28 mouse cellular contexts compared by ENCODE assay signal in the genomic region with DNA sequence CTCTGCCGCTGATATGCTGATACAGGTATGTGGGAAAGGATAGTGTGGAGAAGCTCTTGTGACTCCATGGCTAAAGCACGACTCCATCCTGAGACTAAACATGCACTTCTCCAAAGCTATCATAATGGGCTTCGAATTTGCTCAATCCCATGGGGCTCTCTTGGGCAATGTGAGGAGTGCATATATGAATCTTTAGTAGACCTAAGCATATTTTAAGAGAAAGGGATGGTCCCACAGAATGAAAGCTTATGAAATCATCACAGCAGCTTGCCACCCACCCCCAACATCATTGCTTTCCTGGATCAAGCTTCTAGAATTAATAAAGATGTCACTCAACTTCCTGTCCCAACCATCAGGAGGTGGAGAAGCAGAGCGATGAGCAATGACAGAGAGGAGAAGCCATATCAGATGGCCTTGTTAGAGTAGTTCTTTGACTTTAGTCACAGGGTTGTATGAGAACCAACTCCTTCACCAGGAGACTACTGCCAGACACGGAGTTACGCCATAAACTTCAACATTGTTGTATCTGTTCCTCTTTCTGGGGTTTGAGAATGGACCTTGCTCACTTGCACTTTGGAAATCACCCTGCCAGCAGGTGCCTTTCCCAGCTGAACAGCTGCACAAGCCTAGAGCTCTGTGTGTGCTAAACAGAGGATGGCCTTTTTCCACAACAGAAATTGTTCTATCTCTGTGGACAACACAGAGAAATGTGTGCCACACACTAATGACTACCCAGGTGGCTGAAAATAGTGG. TPM values are rescaled to one million over a fixed set of nuclear protein-coding genes. Genes with fewer than 3 reads are reported as not detected.
DNase-seq lines count a peak whose midpoint lies in the region; ATAC-seq and TF ChIP-seq lines count a peak whose summit lies in the region.
"Had no signal": no experiment of that assay in that cellular context is flagged by ENCODE, and none has a peak within 500 bp of the region (broad histone marks: within the 10 kb centered on the region; RNA-seq: fewer than 3 reads in every experiment).

No protein-coding gene starts in this region.

- H3K27ac ChIP-seq in liver, embryonic 16.5 days (ENCODE audit: low read length), result no peak overlapping the region
- no peak overlapping the region for H3K27ac ChIP-seq in liver, embryonic 12.5 days
- H3K27ac ChIP-seq in CH12.LX (ENCODE audit: insufficient read depth, low read depth), result peak overlapping the region; percentile 71
- no peak overlapping the region for H3K27ac ChIP-seq in hindbrain, embryonic 10.5 days
- H3K27ac ChIP-seq: embryonic facial prominence, embryonic 12.5 days; embryonic facial prominence, embryonic 15.5 days; gastrocnemius, adult 2 months; heart, embryonic 15.5 days; hindbrain, embryonic 14.5 days; hindbrain, postnatal 0 days had no signal

- no peaks in the 10 kb centered on the region for H3K36me3 ChIP-seq in liver, embryonic 16.5 days (ENCODE audit: control insufficient read depth, insufficient read depth)
- no peaks in the 10 kb centered on the region for H3K36me3 ChIP-seq in liver, embryonic 12.5 days
- H3K36me3 ChIP-seq in CH12.LX (replicated peaks in 1 of 2; ENCODE audit: control insufficient read depth in 1 of 2, insufficient read depth in 1 of 2, low read length in 1 of 2), result no peaks in the 10 kb centered on the region
- no peaks in the 10 kb centered on the region for H3K36me3 ChIP-seq in hindbrain, embryonic 10.5 days
- H3K36me3 ChIP-seq: embryonic facial prominence, embryonic 12.5 days; embryonic facial prominence, embryonic 15.5 days; G1E; heart, embryonic 12.5 days; heart, embryonic 15.5 days had no signal

- no peaks in the 10 kb centered on the region for H3K79me2 ChIP-seq in CH12.LX (replicated peaks; ENCODE audit: control insufficient read depth, extremely low read depth, insufficient read depth, poor library complexity, severe bottlenecking)

- peak; percentile 83 for TF ChIP-seq EP300 in CH12.LX (IDR thresholded peaks at IDR 0.05; ENCODE audit: low read length)

- ATAC-seq in liver, embryonic 16.5 days (ENCODE audit: low read depth), result peak; percentile 48; the same call in 1 of the 2 replicates
- no peak for ATAC-seq in liver, embryonic 12.5 days
- peak; percentile 91 for ATAC-seq in megakaryocyte, adult 5-6 weeks (ENCODE audit: poor library complexity, severe bottlenecking)
- ATAC-seq: forebrain, embryonic 14.5 days; forebrain, postnatal 0 days; hindbrain, postnatal 0 days; Patski had no signal

- in situ Hi-C loops in CH12.LX (cut with MboI; ENCODE audit: low pct_ligation_motif_present, low pct_unique_long_range_greater_than_20kb, low sequenced_read_pairs), result no loop called here

- TF ChIP-seq CTCF in CH12.LX (conservative IDR thresholded peaks at IDR 0.05 in 1 of 2, IDR thresholded peaks at IDR 0.05 in 1 of 2; ENCODE audit: low read depth in 2 of 2, low read length in 2 of 2), result no peak

- TF ChIP-seq RAD21 in CH12.LX (IDR thresholded peaks at IDR 0.05; ENCODE audit: low read depth, low read length), result no peak; the same call in 1 of the 2 replicates

- H3K9me3 ChIP-seq in liver, embryonic 16.5 days (replicated peaks; ENCODE audit: control insufficient read depth, low read length), result no peaks in the 10 kb centered on the region
- H3K9me3 ChIP-seq in liver, embryonic 12.5 days (replicated peaks), result no peaks in the 10 kb centered on the region
- H3K9me3 ChIP-seq in CH12.LX (replicated peaks; ENCODE audit: low read length), result no peaks in the 10 kb centered on the region
- H3K9me3 ChIP-seq in hindbrain, embryonic 10.5 days, result no peaks in the 10 kb centered on the region
- H3K9me3 ChIP-seq: embryonic facial prominence, embryonic 12.5 days; embryonic facial prominence, embryonic 15.5 days; G1E; heart, embryonic 12.5 days; heart, embryonic 15.5 days had no signal

- H3K4me3 ChIP-seq in liver, embryonic 16.5 days (ENCODE audit: low read depth, low read length), result no peak overlapping the region
- H3K4me3 ChIP-seq in liver, embryonic 12.5 days, result no peak overlapping the region
- no peak overlapping the region for H3K4me3 ChIP-seq in CH12.LX (replicated peaks in 1 of 3; ENCODE audit: low read depth in 2 of 3, low read length in 2 of 3, poor library complexity in 1 of 3)
- no peak overlapping the region for H3K4me3 ChIP-seq in hindbrain, embryonic 10.5 days
- H3K4me3 ChIP-seq: embryonic facial prominence, embryonic 12.5 days; embryonic facial prominence, embryonic 15.5 days; gastrocnemius, adult 2 months; heart, embryonic 12.5 days; heart, embryonic 15.5 days had no signal

- DNase-seq in 416B (ENCODE audit: low read depth) (peak; percentile 1), CH12.LX (ENCODE audit: extremely low read depth) (peak; percentile 64)
- no peak for DNase-seq in layer of hippocampus, adult 11-12 months (ENCODE audit: low spot score)
- DNase-seq in kidney, adult 9 months, result no peak
- no peak for DNase-seq in hindbrain, embryonic 10.5 days (ENCODE audit: low spot score)
- DNase-seq: adrenal gland, postnatal 10 days; adrenal gland, postnatal 36 days; cerebellum, adult 18-20 months; cerebellum, adult 9-10 months; cerebellum, postnatal 14 days; forebrain, postnatal 0 days; gastrocnemius, adult 2 months; gastrocnemius, postnatal 14 days; heart, adult 18-20 months; heart, postnatal 10 days; heart, postnatal 36 days had no signal

- no peaks in the 10 kb centered on the region for H3K27me3 ChIP-seq in liver, embryonic 16.5 days (ENCODE audit: control insufficient read depth, insufficient read depth, low read depth, low read length)
- peaks cover 8% of the 10 kb centered on the region; the same call in 1 of the 2 replicates for H3K27me3 ChIP-seq in liver, embryonic 12.5 days (replicated peaks)
- H3K27me3 ChIP-seq in CH12.LX (replicated peaks), result no peaks in the 10 kb centered on the region
- peaks cover 44% of the 10 kb centered on the region for H3K27me3 ChIP-seq in hindbrain, embryonic 10.5 days (ENCODE audit: insufficient read depth, poor library complexity, severe bottlenecking)
- H3K27me3 ChIP-seq: heart, embryonic 12.5 days; heart, embryonic 15.5 days; Patski had no signal

- no peak for TF ChIP-seq POLR2A in CH12.LX (IDR thresholded peaks at IDR 0.05; ENCODE audit: low read depth, low read length)

- dilution Hi-C loops in CH12.LX (cut with MboI; ENCODE audit: extremely low pct_ligation_motif_present, extremely low pct_unique_long_range_greater_than_20kb, low sequenced_read_pairs), result no loop called here

- WGBS in liver, embryonic 16.5 days (ENCODE audit: insufficient replicate concordance), result 56% methylated on average over 6 of the region's 6 CpGs
- 64% methylated on average over 6 of the region's 6 CpGs for WGBS in liver, embryonic 12.5 days (ENCODE audit: insufficient replicate concordance)
- WGBS in hindbrain, embryonic 10.5 days, result 84% methylated on average over 6 of the region's 6 CpGs

- H3K9ac ChIP-seq in liver, embryonic 16.5 days (ENCODE audit: low read depth, low read length), result no peak overlapping the region
- H3K9ac ChIP-seq in liver, embryonic 12.5 days, result no peak overlapping the region
- no peak overlapping the region for H3K9ac ChIP-seq in CH12.LX (ENCODE audit: insufficient read depth, low read depth)
- H3K9ac ChIP-seq: embryonic facial prominence, embryonic 12.5 days; embryonic facial prominence, embryonic 15.5 days; forebrain, postnatal 0 days; heart, embryonic 12.5 days; heart, embryonic 15.5 days; hindbrain, embryonic 14.5 days had no signal

- H3K4me2 ChIP-seq in liver, embryonic 16.5 days (ENCODE audit: low read depth, low read length), result no peak overlapping the region
- no peak overlapping the region for H3K4me2 ChIP-seq in liver, embryonic 12.5 days
- H3K4me2 ChIP-seq in CH12.LX (ENCODE audit: insufficient read depth, low read depth, poor library complexity, severe bottlenecking), result peak overlapping the region; percentile 50; the same call in 1 of the 2 replicates
- H3K4me2 ChIP-seq: embryonic facial prominence, embryonic 12.5 days; embryonic facial prominence, embryonic 15.5 days; heart, embryonic 12.5 days; heart, embryonic 15.5 days; hindbrain, embryonic 14.5 days had no signal

- H3K4me1 ChIP-seq in liver, embryonic 16.5 days (ENCODE audit: control insufficient read depth, low read depth, low read length), result no peaks in the 10 kb centered on the region
- H3K4me1 ChIP-seq in liver, embryonic 12.5 days, result no peaks in the 10 kb centered on the region
- peaks cover 3 to 12% of the 10 kb centered on the region in 2 experiments; a peak in 3 of 4 replicates for H3K4me1 ChIP-seq in CH12.LX (ENCODE audit: control insufficient read depth in 1 of 2, insufficient read depth in 2 of 2)
- no peaks in the 10 kb centered on the region for H3K4me1 ChIP-seq in hindbrain, embryonic 10.5 days (replicated peaks)
- H3K4me1 ChIP-seq: embryonic facial prominence, embryonic 12.5 days; embryonic facial prominence, embryonic 15.5 days; heart, embryonic 12.5 days; heart, embryonic 15.5 days had no signal

TF ChIP-seq in CH12.LX, 34 proteins besides CTCF, POLR2A, EP300 and RAD21:
- TF ChIP-seq BHLHE40 (IDR thresholded peaks at IDR 0.05; ENCODE audit: low read depth, low read length) (peak; percentile 86), ZNF384 (IDR thresholded peaks at IDR 0.05; ENCODE audit: low read depth, low read length) (no peak), ETS1 (conservative IDR thresholded peaks at IDR 0.05; ENCODE audit: low read depth, low read length) (peak; percentile 83), USF2 (conservative IDR thresholded peaks at IDR 0.05; ENCODE audit: low read depth, low read length) (no peak), MEF2A (IDR thresholded peaks at IDR 0.05; ENCODE audit: borderline replicate concordance, low read depth, low read length) (peak; percentile 27; the same call in 1 of the 2 replicates), TCF12 (IDR thresholded peaks at IDR 0.05; ENCODE audit: low read depth, low read length) (peak; percentile 93), RCOR1 (conservative IDR thresholded peaks at IDR 0.05; ENCODE audit: low read depth, low read length) (no peak; the same call in 1 of the 2 replicates), ZMIZ1 (IDR thresholded peaks at IDR 0.05; ENCODE audit: low read depth, low read length) (no peak), IRF4 (IDR thresholded peaks at IDR 0.05; ENCODE audit: low read depth, low read length) (peak; percentile 84)

RNA-seq across cellular contexts. Expression of gene Gpm6b, which starts 8.0 kb away (rescaled TPM):
- 2.1 and 2.2 TPM in 2 replicates for polyA plus RNA-seq in liver, embryonic 16.5 days (2015; fragmentation: Nextera tagmentation; extraction: Ambion mirVana)
- 2.6 and 2.7 TPM in 2 replicates for polyA plus RNA-seq in liver, embryonic 12.5 days (2016; fragmentation: Nextera tagmentation; extraction: Ambion mirVana)
- total RNA-seq in CH12.LX (2012; rRNA removed) (0.50 and 0.64 TPM in 2 replicates), CH12.LX (2014; rRNA removed) (1.9 and 2.5 TPM in 2 replicates)
- polyA plus RNA-seq in CH12.LX (2012; ENCODE audit: insufficient read length, low read depth), result 1.6 and 1.8 TPM in 2 replicates
- 0.27 TPM in 1 of 2 replicates, not detected in the other for total RNA-seq in megakaryocyte, adult 5-6 weeks (2015)
- total RNA-seq in megakaryocyte, adult 5-6 weeks (2017), result 0.04 TPM in 1 of 2 replicates, not detected in the other
- 89.6 and 127 TPM in 2 replicates for polyA plus RNA-seq in hindbrain, embryonic 10.5 days (2016; fragmentation: Nextera tagmentation; extraction: Ambion mirVana)
- polyA plus RNA-seq: G1E had no signal

Comparison
In these comparisons a context has a peak if more than half of its experiments do, and no peak if none do; other contexts are left out.
1. DNase-seq: peak in 416B (single experiment) and CH12.LX (single experiment); none in layer of hippocampus, adult 11-12 months (single experiment), kidney, adult 9 months (single experiment) and hindbrain, embryonic 10.5 days (single experiment).
2. RNA of gene Gpm6b, which starts 8.0 kb away (polyA plus RNA-seq): 89.6 to 127 TPM in hindbrain, embryonic 10.5 days; 2.6 to 2.7 TPM in liver, embryonic 12.5 days, 2.1 to 2.2 TPM in liver, embryonic 16.5 days and 1.6 to 1.8 TPM in CH12.LX; every median in the first group is over 10 times any median in the second.